Mouse (Mus musculus) ES-Bruce4 (cell line): ENCODE data around the gene Ep400. TPM values are rescaled to one million over a fixed set of nuclear protein-coding genes. Genes with fewer than 3 reads are reported as not detected.
A peak's percentile ranks its signal among the peaks of the same experiment; 100 is the strongest.

ENCODE experiments used
- H3K27ac ChIP-seq: 2 replicates; pipeline ENCODE4 v1.5.1; 2012; ENCODE audit warnings: low read length, inconsistent platforms; ENCODE audit not compliant: insufficient read depth
- H3K27me3 ChIP-seq: 2 replicates; pipeline ENCODE4 v1.6.1; 2012; ENCODE audit warnings: mild to moderate bottlenecking, low read length, inconsistent platforms; ENCODE audit not compliant: control insufficient read depth, poor library complexity, insufficient read depth, severe bottlenecking
- H3K36me3 ChIP-seq: 2 replicates; pipeline ENCODE4 v1.6.1; 2012; ENCODE audit warnings: inconsistent platforms, mild to moderate bottlenecking, low read length, moderate library complexity; ENCODE audit not compliant: control insufficient read depth, poor library complexity, insufficient read depth, severe bottlenecking
- H3K4me1 ChIP-seq: one replicate; pipeline ENCODE4 v1.8.1; 2011; ENCODE audit warnings: low read length; ENCODE audit not compliant: control insufficient read depth, insufficient read depth
- H3K4me3 ChIP-seq: 2 replicates; pipeline ENCODE4 v1.5.1; 2011; ENCODE audit warnings: low read depth, mild to moderate bottlenecking, low read length
- H3K9ac ChIP-seq: 2 replicates; pipeline ENCODE4 v1.6.1; 2012; ENCODE audit warnings: low read depth, mild to moderate bottlenecking, inconsistent platforms; ENCODE audit not compliant: poor library complexity, severe bottlenecking
- H3K9me3 ChIP-seq: replicated peaks from 2 replicates; pipeline ENCODE4 v1.6.1; 2012; ENCODE audit warnings: mild to moderate bottlenecking, low read length, inconsistent platforms; ENCODE audit not compliant: control insufficient read depth, poor library complexity, insufficient read depth, severe bottlenecking
- CTCF ChIP-seq: IDR thresholded peaks from one replicate; pipeline ENCODE4 v1.8.1; 2011; ENCODE audit warnings: low read depth, low read length
- EP300 ChIP-seq: IDR thresholded peaks from 2 replicates; pipeline ENCODE4 v1.6.1; 2011; ENCODE audit warnings: low read depth, low read length; ENCODE audit not compliant: insufficient read depth
- POLR2A ChIP-seq: IDR thresholded peaks from one replicate; pipeline ENCODE4 v1.8.1; 2011; ENCODE audit warnings: low read length; ENCODE audit not compliant: insufficient read depth
- polyA plus RNA-seq: library from polyadenylated mRNA; stranded (reverse); fragments of >200 nt; gene quantifications from 2 replicates; pipeline ENCODE4 v1.2.4, GENCODE M21; 2011; ENCODE audit warnings: low read depth; ENCODE audit not compliant: missing spikeins, insufficient read depth, insufficient read length

Ep400 gene
- 100 and 104 TPM in 2 replicates for polyA plus RNA-seq

DNA sequence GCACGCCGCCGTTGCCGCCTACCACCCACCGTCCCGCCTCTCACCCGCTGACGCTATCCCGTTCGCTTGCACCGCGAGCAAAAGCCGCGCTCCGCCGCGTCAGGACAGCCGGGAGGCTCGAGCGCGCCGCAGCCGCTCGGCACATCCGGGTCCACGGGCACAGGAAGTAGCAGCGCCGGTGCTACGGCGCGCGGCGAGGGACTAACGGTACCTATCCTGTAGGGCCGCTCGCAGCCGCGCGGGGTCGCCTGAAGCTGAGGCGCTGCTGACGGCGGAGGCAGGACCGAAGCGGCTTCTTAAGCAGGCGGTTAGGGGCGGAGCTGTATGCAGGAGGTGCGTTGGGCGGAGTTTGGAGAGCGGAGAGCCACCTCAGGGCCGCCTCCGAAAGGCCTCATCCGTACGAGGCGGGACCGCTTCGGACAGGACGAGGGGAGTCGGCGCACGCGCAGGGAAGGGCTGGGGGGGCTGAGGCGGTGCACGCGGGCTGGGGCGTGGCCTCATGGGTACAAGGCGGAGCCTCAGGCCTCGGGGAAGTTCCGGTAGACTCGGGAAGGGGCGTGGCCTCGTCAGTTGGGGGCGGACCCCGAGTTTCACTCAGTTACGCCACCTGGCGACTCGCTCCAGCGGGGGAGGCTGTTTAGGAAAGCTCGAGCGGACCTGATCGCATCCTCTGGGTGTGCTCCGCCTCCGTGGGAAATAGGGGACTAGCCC is at the start of gene Ep400:
Ep400 (minus strand) TSS at position 270 of the 711 bp plus-strand sequence.
- Histone ChIP-seq H3K27ac (peak within 1 kb of the TSS; percentile 73), H3K4me3 (peak within 1 kb of the TSS; percentile 79), H3K4me1 (no peaks in the 10 kb centered on the region), H3K36me3 (peaks cover 15% of the 10 kb centered on the region), H3K9ac (peak within 1 kb of the TSS; percentile 85), H3K9me3 (no peaks in the 10 kb centered on the region), H3K27me3 (no peaks in the 10 kb centered on the region)
- no peak for TF ChIP-seq EP300
- peak; percentile 72 for TF ChIP-seq CTCF

- Histone ChIP-seq H3K4me1 (peaks cover 2% of the 10 kb centered on the region), H3K36me3 (peaks cover 6% of the 10 kb centered on the region; the same call in 1 of the 2 replicates), H3K27ac (peak within 1 kb of the TSS; percentile 72), H3K9me3 (no peaks in the 10 kb centered on the region), H3K4me3 (peak within 1 kb of the TSS; percentile 88), H3K27me3 (no peaks in the 10 kb centered on the region), H3K9ac (peak within 1 kb of the TSS; percentile 97)
- peak; percentile 75 for TF ChIP-seq POLR2A
- no peak for TF ChIP-seq CTCF
- no peak for TF ChIP-seq EP300
Observed at GRCm38 (mm10) chr5:110809667-110810325, 39.3 kb upstream of the Ep400 start, which contains the start of gene Ulk1. Ulk1 (minus strand) TSS chr5:110810097.

DNA sequence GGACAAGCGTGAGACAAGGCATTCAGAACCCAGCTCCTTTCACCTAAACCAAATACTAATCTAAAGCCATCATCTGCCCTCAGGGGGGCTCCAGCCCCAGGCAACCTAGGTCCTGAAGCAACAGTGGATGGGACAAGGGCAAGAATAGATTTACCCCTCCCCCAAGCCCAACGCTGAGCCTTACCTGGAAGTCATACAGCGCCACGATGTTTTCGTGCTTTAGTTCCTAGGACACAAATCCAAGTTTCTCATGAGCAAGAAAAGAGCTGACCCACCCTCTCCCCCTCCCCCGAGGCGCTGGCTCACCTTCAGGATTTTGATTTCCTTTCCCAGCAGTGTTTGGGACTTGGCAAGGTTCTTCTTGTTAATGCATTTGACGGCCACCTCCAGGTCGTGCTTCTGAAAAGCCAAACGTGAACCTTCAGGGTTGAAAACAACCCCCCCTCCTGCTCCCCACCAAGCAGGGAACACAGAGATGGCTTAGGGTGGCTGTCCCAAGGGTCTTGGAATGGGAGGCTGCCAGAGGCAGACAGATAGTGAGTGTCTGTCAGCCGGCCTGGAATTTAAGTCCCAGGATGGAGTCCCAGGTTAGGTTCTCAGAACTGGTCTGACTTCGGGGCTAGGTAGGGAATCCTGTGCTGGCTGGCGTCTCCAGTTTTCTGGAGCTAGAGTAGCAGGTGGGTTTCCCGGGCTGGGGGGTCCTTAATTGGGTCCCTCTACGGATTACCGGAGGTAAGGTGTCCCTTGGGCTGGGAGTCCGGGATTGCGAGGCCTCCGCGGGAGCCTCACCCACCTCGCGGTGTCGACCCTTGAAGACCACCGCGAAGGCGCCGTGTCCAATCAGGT is 38.5 kb upstream of the Ep400 start:
- TF ChIP-seq CTCF (no peak), EP300 (peak; percentile 74)
- no peaks in the 10 kb centered on the region for H3K9me3 ChIP-seq
- peak overlapping the region; percentile 67 for H3K27ac ChIP-seq
- peaks cover 6% of the 10 kb centered on the region; the same call in 1 of the 2 replicates for H3K36me3 ChIP-seq
- peaks cover 2% of the 10 kb centered on the region for H3K4me1 ChIP-seq
- H3K9ac ChIP-seq: peak overlapping the region; percentile 97
- H3K4me3 ChIP-seq: peak overlapping the region; percentile 88
- no peaks in the 10 kb centered on the region for H3K27me3 ChIP-seq

GRCm38 (mm10) chr5:110808061-110808631 is 37.6 kb upstream of the Ep400 start:
- H3K36me3 ChIP-seq: peaks cover 6% of the 10 kb centered on the region; the same call in 1 of the 2 replicates
- H3K9me3 ChIP-seq: no peaks in the 10 kb centered on the region
- TF ChIP-seq POLR2A (peak; percentile 65), CTCF (no peak), EP300 (peak; percentile 79; the same call in 1 of the 2 replicates)
- peak overlapping the region; percentile 94 for H3K27ac ChIP-seq
- H3K4me3 ChIP-seq: peak overlapping the region; percentile 88
- peaks cover 2% of the 10 kb centered on the region for H3K4me1 ChIP-seq
- peak overlapping the region; percentile 97 for H3K9ac ChIP-seq
- no peaks in the 10 kb centered on the region for H3K27me3 ChIP-seq

DNA sequence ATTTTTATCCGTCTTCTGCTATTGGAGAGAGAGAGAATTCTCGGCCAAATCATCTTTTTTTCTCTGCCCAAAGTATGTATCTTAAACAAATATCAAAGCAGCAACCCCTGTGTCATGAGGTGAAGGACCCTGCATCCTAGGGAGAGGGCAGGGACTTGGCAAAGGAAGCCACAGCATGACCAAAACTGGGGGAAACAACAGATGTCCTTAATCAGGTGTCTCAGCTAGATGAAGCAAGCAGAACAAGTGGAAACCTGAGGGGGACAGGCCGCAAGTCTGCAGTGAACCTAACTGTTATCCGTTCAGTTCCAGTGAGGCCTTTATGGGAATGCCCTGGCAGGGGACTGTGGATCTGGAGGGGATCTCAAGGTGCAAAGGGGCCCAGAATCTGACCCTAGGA is 36.9 kb upstream of the Ep400 start:
- H3K27me3 ChIP-seq: no peaks in the 10 kb centered on the region
- peaks cover 6% of the 10 kb centered on the region; the same call in 1 of the 2 replicates for H3K36me3 ChIP-seq
- no peaks in the 10 kb centered on the region for H3K9me3 ChIP-seq
- peaks cover 2% of the 10 kb centered on the region for H3K4me1 ChIP-seq
- peak overlapping the region; percentile 94 for H3K27ac ChIP-seq
- H3K9ac ChIP-seq: peak overlapping the region; percentile 97
- H3K4me3 ChIP-seq: peak overlapping the region; percentile 88
- TF ChIP-seq CTCF (no peak), EP300 (no peak), POLR2A (no peak)
